Mouse (Mus musculus): ENCODE measurements around the gene Btg3. TPM values are rescaled to one million over a fixed set of nuclear protein-coding genes. Genes with fewer than 3 reads are reported as not detected.

Gene Btg3
- polyA plus RNA-seq, 1 experiment from 2014 or later: 90.6 TPM

GRCm38 (mm10) chr16:78341356-78341755 is 35.6 kb downstream of the Btg3 start:
- Histone ChIP-seq H3K36me3 (ENCODE audit: control insufficient read depth, insufficient read depth, low read length) (no peaks in the 10 kb centered on the region; the same call in 1 of the 2 replicates), H3K4me3 (ENCODE audit: low read depth, low read length) (no peak overlapping the region), H3K27me3 (ENCODE audit: control insufficient read depth, insufficient read depth, low read length) (no peaks in the 10 kb centered on the region), H3K9ac (ENCODE audit: low read depth, low read length) (no peak overlapping the region), H3K27ac (ENCODE audit: low read depth, low read length) (no peak overlapping the region), H3K4me1 (ENCODE audit: control insufficient read depth, insufficient read depth, low read length) (no peaks in the 10 kb centered on the region), H3K4me2 (no peak overlapping the region), H3K9me3 (replicated peaks; ENCODE audit: control insufficient read depth, low read length) (no peaks in the 10 kb centered on the region)
- no peak for ATAC-seq (replicated peaks; ENCODE audit: insufficient number of reproducible peaks, low FRiP score, low TSS enrichment)
- 82% methylated on average over 4 of the region's 4 CpGs for WGBS (ENCODE audit: insufficient replicate concordance)

GRCm38 (mm10) chr16:78337226-78337625 is 39.8 kb downstream of the Btg3 start:
- 67% methylated on average over 8 of the region's 8 CpGs for WGBS (ENCODE audit: insufficient replicate concordance)
- H3K4me3 ChIP-seq (ENCODE audit: low read depth, low read length): no peak overlapping the region
- no peaks in the 10 kb centered on the region for H3K4me1 ChIP-seq (ENCODE audit: control insufficient read depth, insufficient read depth, low read length)
- no peak overlapping the region for H3K9ac ChIP-seq (ENCODE audit: low read depth, low read length)
- no peak for ATAC-seq (replicated peaks; ENCODE audit: insufficient number of reproducible peaks, low FRiP score, low TSS enrichment)
- no peak overlapping the region for H3K4me2 ChIP-seq
- no peaks in the 10 kb centered on the region for H3K9me3 ChIP-seq (replicated peaks; ENCODE audit: control insufficient read depth, low read length)
- H3K36me3 ChIP-seq (ENCODE audit: control insufficient read depth, insufficient read depth, low read length): peaks cover 10% of the 10 kb centered on the region; the same call in 1 of the 2 replicates
- H3K27ac ChIP-seq (ENCODE audit: low read depth, low read length): no peak overlapping the region
- H3K27me3 ChIP-seq (ENCODE audit: control insufficient read depth, insufficient read depth, low read length): no peaks in the 10 kb centered on the region

- H3K9me3 ChIP-seq (replicated peaks; ENCODE audit: control insufficient read depth, low read length): no peaks in the 10 kb centered on the region
- H3K4me3 ChIP-seq (ENCODE audit: low read depth, low read length): no peak overlapping the region
- H3K27me3 ChIP-seq (ENCODE audit: control insufficient read depth, insufficient read depth, low read length): no peaks in the 10 kb centered on the region
- H3K4me2 ChIP-seq: no peak overlapping the region
- no peak overlapping the region for H3K9ac ChIP-seq (ENCODE audit: low read depth, low read length)
- WGBS (ENCODE audit: insufficient replicate concordance): 85% methylated on average over 12 of the region's 12 CpGs
- H3K36me3 ChIP-seq (ENCODE audit: control insufficient read depth, insufficient read depth, low read length): no peaks in the 10 kb centered on the region
- peaks cover 4% of the 10 kb centered on the region; the same call in 1 of the 2 replicates for H3K4me1 ChIP-seq (ENCODE audit: control insufficient read depth, insufficient read depth, low read length)
- no peak overlapping the region for H3K27ac ChIP-seq (ENCODE audit: low read depth, low read length)
- no peak for ATAC-seq (replicated peaks; ENCODE audit: insufficient number of reproducible peaks, low FRiP score, low TSS enrichment)
Measured at GRCm38 (mm10) chr16:78327999-78328398, 49.0 kb downstream of the Btg3 start.

GRCm38 (mm10) chr16:78327562-78327961 is 49.4 kb downstream of the Btg3 start:
- H3K36me3 ChIP-seq (ENCODE audit: control insufficient read depth, insufficient read depth, low read length): no peaks in the 10 kb centered on the region
- no peak overlapping the region for H3K4me2 ChIP-seq
- no peak for ATAC-seq (replicated peaks; ENCODE audit: insufficient number of reproducible peaks, low FRiP score, low TSS enrichment)
- H3K27me3 ChIP-seq (ENCODE audit: control insufficient read depth, insufficient read depth, low read length): no peaks in the 10 kb centered on the region
- H3K9me3 ChIP-seq (replicated peaks; ENCODE audit: control insufficient read depth, low read length): no peaks in the 10 kb centered on the region
- 88% methylated on average over 7 of the region's 7 CpGs for WGBS (ENCODE audit: insufficient replicate concordance)
- H3K4me1 ChIP-seq (ENCODE audit: control insufficient read depth, insufficient read depth, low read length): peaks cover 7% of the 10 kb centered on the region
- H3K27ac ChIP-seq (ENCODE audit: low read depth, low read length): no peak overlapping the region
- no peak overlapping the region for H3K9ac ChIP-seq (ENCODE audit: low read depth, low read length)
- H3K4me3 ChIP-seq (ENCODE audit: low read depth, low read length): no peak overlapping the region

- 0 out of 2 replicates have a peak overlapping the region, but pooled peaks have one; percentile 11 for H3K4me3 ChIP-seq (ENCODE audit: low read depth, low read length)
- 47% methylated on average over 27 of the region's 27 CpGs for WGBS (ENCODE audit: insufficient replicate concordance)
- 0 out of 2 replicates have a peak, but pooled peaks have one; percentile 40 for ATAC-seq (replicated peaks; ENCODE audit: insufficient number of reproducible peaks, low FRiP score, low TSS enrichment)
Measured at GRCm38 (mm10) chr16:78325972-78326848, 50.8 kb downstream of the Btg3 start.

GRCm38 (mm10) chr16:78322140-78322539 is 54.9 kb downstream of the Btg3 start:
- H3K36me3 ChIP-seq (ENCODE audit: control insufficient read depth, insufficient read depth, low read length): no peaks in the 10 kb centered on the region
- H3K9ac ChIP-seq (ENCODE audit: low read depth, low read length): no peak overlapping the region
- peak overlapping the region; percentile 35; the same call in 1 of the 2 replicates for H3K27ac ChIP-seq (ENCODE audit: low read depth, low read length)
- peak overlapping the region; percentile 42 for H3K4me2 ChIP-seq
- H3K9me3 ChIP-seq (replicated peaks; ENCODE audit: control insufficient read depth, low read length): no peaks in the 10 kb centered on the region
- 35% methylated on average over 7 of the region's 7 CpGs for WGBS (ENCODE audit: insufficient replicate concordance)
- H3K27me3 ChIP-seq (ENCODE audit: control insufficient read depth, insufficient read depth, low read length): no peaks in the 10 kb centered on the region
- H3K4me1 ChIP-seq (ENCODE audit: control insufficient read depth, insufficient read depth, low read length): peaks cover 31% of the 10 kb centered on the region
- no peak overlapping the region for H3K4me3 ChIP-seq (ENCODE audit: low read depth, low read length)
- no peak for ATAC-seq (replicated peaks; ENCODE audit: insufficient number of reproducible peaks, low FRiP score, low TSS enrichment)

More at GRCm38 (mm10) chr16:78325972-78326848, 50.8 kb downstream of the Btg3 start:
- no peaks in the 10 kb centered on the region for H3K27me3 ChIP-seq (ENCODE audit: control insufficient read depth, insufficient read depth, low read length)
- peaks cover 18% of the 10 kb centered on the region for H3K4me1 ChIP-seq (ENCODE audit: control insufficient read depth, insufficient read depth, low read length)
- H3K27ac ChIP-seq (ENCODE audit: low read depth, low read length): no peak overlapping the region
- H3K4me2 ChIP-seq: peak overlapping the region; percentile 35; the same call in 1 of the 2 replicates
- H3K9me3 ChIP-seq (replicated peaks; ENCODE audit: control insufficient read depth, low read length): no peaks in the 10 kb centered on the region
- H3K9ac ChIP-seq (ENCODE audit: low read depth, low read length): no peak overlapping the region
- H3K36me3 ChIP-seq (ENCODE audit: control insufficient read depth, insufficient read depth, low read length): no peaks in the 10 kb centered on the region

- 9% methylated on average over 7 of the region's 7 CpGs for WGBS (ENCODE audit: insufficient replicate concordance)
- peak overlapping the region; percentile 6; the same call in 1 of the 2 replicates for H3K4me2 ChIP-seq
Measured at GRCm38 (mm10) chr16:78321559-78321958, 55.4 kb downstream of the Btg3 start.

GRCm38 (mm10) chr16:78319711-78320110 is 57.3 kb downstream of the Btg3 start:
- H3K36me3 ChIP-seq (ENCODE audit: control insufficient read depth, insufficient read depth, low read length): no peaks in the 10 kb centered on the region
- peaks cover 32% of the 10 kb centered on the region for H3K4me1 ChIP-seq (ENCODE audit: control insufficient read depth, insufficient read depth, low read length)
- no peak overlapping the region for H3K9ac ChIP-seq (ENCODE audit: low read depth, low read length)
- 66% methylated on average over 7 of the region's 7 CpGs for WGBS (ENCODE audit: insufficient replicate concordance)
- no peaks in the 10 kb centered on the region for H3K9me3 ChIP-seq (replicated peaks; ENCODE audit: control insufficient read depth, low read length)
- no peaks in the 10 kb centered on the region for H3K27me3 ChIP-seq (ENCODE audit: control insufficient read depth, insufficient read depth, low read length)
- H3K4me3 ChIP-seq (ENCODE audit: low read depth, low read length): no peak overlapping the region
- no peak overlapping the region for H3K4me2 ChIP-seq
- H3K27ac ChIP-seq (ENCODE audit: low read depth, low read length): no peak overlapping the region
- no peak for ATAC-seq (replicated peaks; ENCODE audit: insufficient number of reproducible peaks, low FRiP score, low TSS enrichment)

More at GRCm38 (mm10) chr16:78321559-78321958, 55.4 kb downstream of the Btg3 start:
- no peak for ATAC-seq (replicated peaks; ENCODE audit: insufficient number of reproducible peaks, low FRiP score, low TSS enrichment)
- Histone ChIP-seq H3K9me3 (replicated peaks; ENCODE audit: control insufficient read depth, low read length) (no peaks in the 10 kb centered on the region), H3K9ac (ENCODE audit: low read depth, low read length) (no peak overlapping the region), H3K27me3 (ENCODE audit: control insufficient read depth, insufficient read depth, low read length) (no peaks in the 10 kb centered on the region), H3K4me1 (ENCODE audit: control insufficient read depth, insufficient read depth, low read length) (peaks cover 32% of the 10 kb centered on the region), H3K4me3 (ENCODE audit: low read depth, low read length) (no peak overlapping the region), H3K36me3 (ENCODE audit: control insufficient read depth, insufficient read depth, low read length) (no peaks in the 10 kb centered on the region), H3K27ac (ENCODE audit: low read depth, low read length) (0 out of 2 replicates have a peak overlapping the region, but pooled peaks have one; percentile 35)

Measured in heart, embryonic 11.5 days (tissue).